Mouse (Mus musculus): ENCODE results near the gene Prr19.

Gene Prr19

DNA sequence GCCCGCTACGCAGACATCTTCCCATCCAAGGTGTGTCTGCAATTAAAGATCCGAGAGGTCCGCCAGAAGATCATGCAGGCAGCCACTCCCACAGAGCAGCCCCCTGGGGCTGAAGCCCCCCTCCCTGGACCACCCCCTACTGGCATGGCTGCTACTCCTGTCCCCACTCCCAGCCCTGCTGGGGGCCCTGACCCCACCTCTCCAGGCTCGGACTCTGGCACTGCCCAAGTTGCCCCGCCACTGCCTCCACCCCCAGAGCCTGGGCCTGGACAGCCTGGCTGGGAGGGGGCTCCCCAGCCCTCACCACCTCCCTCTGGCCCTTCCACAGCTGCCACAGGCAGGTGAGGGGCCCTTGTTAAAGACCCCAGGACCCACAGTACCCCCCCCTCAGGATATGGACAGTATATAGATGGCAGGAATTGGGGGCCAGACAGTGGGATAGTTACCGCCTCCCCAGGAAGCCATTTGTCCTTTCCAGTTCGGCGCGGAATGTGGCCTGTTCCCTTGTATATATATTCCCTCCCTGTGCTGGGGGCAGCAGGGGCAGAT lies 7.9 kb upstream of the Prr19 start:
- no peak for DNase-seq (ENCODE audit: low spot score)

DNA sequence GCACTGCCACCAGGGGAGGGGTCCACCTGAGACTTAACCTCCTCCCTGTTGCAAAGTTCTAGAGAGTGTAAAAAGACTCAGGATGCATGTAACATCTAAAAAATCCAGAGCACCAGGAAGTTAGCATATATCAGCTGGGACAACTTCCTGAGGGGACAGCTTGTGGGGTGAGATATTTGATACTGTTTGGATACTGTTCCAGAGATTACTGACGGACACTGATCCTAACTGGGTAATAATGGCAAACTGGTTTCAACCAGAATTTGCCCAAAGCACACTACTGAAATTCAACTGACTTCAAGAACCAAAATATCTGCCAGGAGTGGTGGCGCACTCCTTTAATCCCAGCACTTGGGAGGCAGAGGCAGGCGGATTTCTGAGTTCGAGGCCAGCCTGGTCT lies 6.7 kb upstream of the Prr19 start:
- DNase-seq (ENCODE audit: low spot score) = no peak

DNA sequence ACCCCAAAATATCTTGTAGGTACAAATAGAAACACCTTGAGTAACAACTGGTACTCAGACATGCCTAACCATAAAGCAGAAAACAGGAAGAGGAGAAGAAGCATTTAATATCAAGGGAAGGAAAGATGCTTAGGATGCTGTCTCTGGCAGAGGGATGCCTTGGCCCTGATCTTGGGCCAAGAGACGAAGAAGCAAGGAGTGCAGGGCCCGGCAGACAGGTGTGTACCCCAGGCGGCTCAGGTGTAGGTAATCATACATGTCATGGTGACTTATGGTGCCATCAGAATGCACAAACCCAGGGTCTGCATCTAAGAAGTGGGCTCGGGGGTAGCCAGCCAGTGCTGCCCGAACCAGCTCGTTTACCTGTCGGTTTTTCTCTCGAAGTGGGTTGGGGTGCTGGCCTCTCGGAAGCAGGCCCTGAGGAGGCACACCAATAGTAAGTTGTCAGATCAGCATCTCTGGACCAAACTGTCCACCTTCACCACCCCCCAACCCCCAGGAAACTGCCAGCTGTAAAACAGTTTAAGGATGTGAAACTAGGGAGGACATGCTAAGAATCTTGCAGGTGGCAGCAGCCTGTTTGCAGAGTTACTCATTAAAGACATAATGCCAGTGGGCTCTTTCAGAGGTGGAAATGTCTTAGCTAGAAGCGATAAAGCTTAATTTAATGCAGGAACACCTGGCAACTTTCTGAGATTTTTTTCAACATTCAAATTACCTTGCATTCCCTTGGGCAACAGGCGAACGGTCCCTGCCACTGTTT lies 6.1 kb upstream of the Prr19 start:
- no peak for DNase-seq (ENCODE audit: low spot score)

DNA sequence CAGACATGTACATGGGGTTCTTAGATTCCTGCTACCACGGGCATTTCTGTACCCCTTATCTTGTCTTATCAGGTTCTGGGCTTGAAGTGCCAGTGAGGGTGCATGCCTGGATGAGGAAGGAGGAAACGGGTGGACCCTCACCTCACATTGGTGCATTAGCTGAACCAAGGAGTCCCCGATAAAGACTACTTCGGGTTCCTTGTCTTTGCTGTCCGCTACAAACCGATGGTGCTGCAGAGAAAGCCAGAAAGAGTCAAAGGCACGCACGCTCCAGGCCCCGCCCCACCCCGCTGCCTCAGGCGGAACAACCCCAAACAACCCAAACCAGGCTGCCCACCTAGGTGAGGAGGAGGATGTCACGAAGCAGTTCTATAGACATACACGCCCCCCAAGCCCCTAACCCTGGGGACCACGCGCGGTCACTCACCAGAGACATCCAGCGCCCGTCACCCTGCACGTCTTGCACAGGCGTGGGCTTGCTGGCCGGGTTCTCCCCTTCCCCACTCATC lies 4.2 kb upstream of the Prr19 start:
- peak; percentile 40 for DNase-seq (ENCODE audit: low spot score)

DNA sequence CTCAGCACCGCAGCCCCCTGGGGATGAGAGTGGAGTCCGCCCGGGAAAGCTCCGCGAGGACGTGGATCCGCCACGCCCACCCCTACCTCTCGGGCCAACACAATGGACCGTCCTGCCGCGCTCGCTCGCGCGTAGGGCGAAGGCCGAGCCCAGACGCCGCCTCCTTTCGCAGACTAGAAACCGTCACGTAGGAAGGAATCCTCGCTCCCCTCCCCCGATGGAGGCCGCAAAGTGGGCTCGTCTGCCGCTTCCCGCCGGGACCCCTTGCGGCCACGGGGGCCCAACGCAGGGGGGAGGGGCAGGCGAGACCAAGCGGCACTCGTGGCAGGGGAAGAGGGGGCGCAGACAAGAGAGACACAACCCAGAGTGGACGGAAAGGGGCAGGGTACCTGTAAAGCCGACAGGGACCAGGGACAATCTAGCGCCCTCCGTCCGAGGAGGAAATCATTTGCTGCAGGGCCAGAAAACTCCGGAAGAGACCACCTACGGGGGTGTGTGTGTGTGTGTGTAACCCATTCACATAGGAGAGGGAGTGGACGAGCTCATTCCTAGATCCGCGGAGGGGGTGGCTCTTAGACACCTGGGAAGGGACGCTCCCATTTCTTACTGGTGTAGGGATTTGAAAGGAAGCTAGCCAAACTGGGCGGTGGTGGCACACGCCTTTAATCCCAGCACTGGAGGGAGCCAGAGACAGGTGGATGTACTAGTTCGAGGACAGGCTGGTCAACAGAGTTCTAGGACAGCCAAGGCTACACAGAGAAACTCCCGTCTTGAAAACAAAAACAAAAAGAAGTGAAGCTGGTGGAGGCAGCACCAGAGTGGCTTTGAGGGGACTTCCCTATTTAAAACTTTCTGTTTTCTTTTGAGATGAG lies 3.5 kb upstream of the Prr19 start, which contains the start of gene Pafah1b3:
Pafah1b3 (minus strand) TSS at position 533 of the 872 bp plus-strand sequence.
- DNase-seq (ENCODE audit: low spot score) = peak; percentile 63

DNA sequence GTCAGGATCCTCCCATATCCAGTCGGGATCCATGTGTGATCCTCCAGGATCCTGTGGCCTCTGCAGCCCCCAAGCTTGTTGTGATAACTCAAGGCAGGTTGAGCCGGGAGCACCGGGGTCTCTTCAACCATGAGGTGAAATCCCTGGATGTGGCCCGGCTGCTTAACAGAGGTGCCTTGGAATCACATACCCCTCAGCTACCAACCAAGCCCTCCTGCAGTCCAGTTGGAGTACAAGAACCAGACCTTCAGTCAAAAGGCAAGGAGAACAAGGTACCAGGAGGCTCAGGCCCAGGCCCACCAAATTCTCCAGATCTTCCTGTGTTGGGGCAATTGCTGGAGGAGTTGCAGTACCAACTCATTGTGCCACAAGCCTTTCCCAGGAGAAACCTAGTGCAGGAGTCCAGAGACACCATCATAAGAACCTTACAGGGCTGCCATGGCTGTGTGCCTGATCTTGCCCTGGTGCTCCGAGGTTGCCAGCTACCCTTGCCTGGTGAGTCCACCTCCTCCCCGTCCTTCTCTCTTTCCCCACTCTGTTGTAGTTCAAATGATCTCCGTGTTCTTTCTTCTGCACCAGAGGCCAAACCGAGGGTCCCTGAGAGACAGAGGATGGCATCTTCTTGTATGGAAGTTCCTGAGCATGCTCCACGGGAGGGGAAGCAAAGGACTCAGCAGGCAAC lies 1.9 kb downstream of the Prr19 start:
- DNase-seq (ENCODE audit: low spot score) = no peak

DNA sequence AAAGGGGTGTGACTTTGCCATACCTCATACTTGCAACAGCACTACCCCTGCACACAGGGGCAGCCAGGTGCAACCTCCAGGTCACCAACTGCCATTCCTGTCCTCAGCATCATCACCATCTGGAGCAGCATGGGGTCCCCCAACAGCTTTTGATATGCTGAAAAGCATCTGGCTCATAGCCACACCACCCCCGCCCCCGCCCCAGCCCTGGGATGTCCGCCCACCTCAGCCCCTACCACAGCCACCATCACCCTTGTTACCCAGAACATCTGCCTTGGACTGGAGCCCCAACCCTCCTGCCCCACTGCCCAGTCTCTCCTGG lies 2.4 kb downstream of the Prr19 start:
- no peak for DNase-seq (ENCODE audit: low spot score)

DNA sequence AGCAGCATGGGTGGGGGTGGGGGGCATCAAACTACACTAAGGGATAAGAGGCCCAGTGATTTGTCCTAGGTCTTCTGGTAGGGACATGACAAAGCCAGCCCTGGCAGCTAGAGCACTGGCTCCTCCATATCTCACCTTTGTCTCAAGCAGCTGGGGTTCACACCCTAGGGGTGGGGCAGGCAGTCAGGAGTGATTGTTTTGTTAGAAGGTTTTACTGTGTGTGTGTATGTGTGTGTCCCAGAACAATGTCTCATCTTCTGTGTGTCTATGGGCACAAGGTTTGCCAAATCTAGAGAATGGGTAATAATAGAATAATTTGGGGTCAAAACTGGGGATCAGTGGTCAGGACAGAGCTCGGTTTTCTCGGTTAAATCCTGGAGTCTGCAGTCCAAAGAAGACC lies 4.3 kb downstream of the Prr19 start:
- DNase-seq (ENCODE audit: low spot score) = no peak

DNA sequence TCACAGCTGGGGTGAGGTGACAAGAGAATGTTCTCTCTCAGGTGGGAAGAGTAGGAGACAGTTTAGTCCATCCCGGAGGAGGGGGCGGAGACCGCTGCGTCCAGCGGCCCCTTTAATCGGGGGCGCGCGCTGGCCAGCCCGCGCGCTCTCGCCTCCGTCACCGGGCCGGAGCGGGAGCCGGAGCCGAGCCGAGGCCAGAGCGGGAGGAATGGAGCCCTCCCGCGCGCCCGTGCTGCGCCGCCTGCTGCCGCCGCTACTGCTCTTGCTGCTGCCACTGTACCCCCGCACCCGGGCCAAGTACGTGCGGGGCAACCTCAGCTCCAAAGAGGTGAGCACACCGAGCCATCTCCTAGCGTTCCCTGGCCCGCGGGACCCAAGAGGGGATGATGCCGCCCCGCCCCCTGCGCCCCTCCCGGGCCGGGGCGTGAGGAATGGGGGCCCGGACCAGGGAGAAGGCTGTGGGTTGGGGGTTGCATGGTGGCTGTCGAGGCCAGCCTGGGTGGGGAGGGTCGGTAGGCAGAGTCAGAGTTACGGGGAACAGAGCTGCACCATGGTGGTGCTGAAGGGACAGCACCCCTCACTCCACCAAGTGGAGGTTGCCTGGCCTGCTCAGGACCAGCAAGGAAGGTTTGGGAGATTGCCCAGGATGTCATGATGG lies 4.9 kb downstream of the Prr19 start, which contains the start of gene Tmem145:
Tmem145 (plus strand) TSS at position 151 of the 658 bp plus-strand sequence.
- no peak for DNase-seq (ENCODE audit: low spot score)

DNA sequence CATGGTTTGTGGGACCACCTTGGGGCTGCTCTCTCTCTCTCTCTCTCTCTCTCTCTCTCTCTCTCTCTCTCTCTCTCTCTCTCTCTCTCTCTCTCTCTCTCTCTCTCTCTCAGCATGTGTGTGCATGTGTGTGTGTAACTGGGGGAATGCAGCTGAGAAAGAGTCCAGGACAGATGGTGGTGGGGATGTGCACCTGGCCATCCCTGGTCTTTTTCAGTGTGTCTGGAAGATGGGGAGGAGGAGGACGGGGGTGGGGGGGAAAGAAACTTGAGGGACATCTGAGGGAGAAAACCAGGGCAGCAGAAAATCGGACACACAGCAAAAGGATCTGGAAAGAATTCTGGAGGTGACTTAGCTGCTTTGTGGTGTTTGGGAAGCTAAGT lies 5.4 kb downstream of the Prr19 start:
- DNase-seq (ENCODE audit: low spot score) = no peak

DNA sequence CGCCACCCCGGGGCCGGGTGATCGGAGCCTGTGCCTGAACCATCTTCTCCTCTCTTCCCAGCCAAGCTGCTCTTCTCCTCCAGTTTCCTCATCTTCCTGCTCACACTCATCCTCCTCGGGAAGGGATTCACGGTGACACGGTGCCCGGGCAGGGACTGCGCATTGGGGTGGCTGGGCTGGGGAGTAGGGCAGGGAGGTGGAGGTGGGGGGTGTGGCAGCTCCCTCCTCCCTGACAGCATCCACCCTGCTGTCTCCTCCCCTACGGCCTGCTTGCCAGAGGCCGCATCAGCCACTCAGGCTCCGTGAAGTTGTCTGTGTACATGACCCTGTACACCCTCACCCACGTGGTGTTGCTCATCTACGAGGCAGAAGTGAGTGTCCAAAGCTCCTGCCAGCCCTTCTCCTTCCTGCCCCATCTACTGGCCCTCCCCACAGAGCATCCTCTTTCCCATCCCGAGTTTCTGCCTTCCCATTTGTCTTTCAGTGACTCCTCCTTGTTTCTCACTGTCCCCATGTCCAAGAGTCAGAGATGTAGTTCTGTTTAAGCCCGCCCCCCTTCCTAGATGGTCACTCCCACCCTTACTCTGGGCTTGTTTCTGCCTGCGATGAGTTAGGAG lies 7.6 kb downstream of the Prr19 start:
- no peak for DNase-seq (ENCODE audit: low spot score)

DNA sequence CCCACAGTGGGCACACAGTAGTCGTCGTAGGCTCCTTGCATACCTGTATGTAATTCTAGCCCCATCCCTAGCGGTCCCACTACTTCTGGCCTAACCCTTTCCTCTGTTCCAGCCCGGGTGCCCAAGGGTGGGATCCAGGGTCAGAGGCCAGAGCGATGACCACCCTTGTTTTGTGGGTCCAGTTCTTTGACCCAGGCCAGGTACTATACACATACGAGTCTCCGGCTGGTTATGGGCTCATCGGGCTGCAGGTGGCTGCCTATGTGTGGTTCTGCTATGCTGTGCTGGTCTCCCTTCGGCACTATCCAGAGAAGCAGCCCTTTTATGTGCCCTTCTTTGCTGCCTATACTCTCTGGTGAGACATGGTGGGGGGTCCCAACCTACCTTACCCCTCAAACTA lies 8.2 kb downstream of the Prr19 start:
- no peak for DNase-seq (ENCODE audit: low spot score)

DNA sequence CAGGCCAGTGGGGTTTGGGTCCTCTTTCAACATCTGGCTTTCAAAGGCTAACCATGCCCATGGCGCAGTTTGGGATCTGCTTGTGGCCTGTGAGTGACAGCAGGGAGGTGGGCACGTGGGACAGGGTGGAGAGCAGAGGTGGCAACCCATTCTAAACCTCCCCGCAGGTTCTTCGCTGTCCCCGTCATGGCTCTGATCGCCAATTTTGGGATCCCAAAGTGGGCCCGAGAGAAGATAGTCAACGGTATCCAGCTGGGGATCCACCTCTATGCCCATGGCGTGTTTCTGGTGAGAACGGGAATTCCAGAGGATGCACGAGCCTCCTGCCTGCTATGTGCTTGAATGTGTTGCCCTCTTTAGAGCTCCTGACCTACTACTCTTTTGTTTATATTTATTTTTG lies 10.0 kb downstream of the Prr19 start:
- no peak for DNase-seq (ENCODE audit: low spot score)

DNA sequence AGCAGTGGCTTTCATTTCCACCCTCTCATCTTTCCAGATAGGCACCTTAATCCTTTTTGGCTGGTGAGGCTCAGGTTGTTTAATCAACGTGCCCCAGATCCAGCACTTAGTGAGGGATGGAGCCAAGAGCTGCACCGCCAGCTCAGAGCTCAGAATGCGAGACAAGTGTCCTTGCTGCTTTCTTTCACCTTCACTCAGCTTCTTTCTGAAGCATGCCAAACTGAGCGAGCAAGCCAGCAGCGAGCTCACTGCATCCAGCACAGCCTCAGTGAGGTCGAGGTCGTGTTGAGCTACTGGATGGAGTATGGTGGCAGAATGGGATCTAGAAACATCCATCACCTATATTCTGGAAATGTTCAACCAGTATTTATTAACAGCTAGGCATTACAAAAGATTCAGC lies 12.1 kb downstream of the Prr19 start:
- no peak for DNase-seq (ENCODE audit: low spot score)

DNA sequence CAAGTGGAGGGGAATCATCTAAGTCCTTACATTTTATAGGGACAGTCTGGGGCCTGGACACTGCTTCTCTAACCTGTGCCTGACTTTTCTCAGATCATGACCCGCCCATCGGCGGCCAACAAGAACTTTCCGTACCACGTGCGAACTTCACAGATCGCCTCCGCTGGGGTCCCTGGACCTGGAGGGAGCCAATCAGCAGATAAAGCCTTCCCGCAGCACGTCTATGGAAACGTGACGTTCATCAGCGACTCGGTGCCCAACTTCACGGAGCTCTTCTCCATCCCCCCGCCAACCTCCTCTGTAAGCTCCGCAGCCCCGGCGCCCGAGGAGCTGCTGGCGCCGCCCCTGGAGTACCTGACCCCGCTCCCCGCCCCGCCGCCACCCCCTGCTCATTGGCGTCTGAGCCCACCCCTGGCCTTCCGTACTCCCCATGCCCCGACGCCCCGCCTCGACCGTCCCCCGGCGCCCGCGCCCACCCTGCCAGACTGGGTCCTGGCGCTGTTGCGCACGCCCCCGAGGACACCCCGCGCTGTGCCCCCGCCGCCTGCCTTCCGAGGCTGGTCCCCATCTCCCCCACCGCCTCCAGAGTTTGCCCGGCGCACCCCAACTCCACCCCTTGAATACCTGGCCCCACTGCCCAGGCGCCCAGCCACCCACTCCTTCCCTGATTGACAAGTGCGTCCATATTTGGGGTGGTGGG lies 13.5 kb downstream of the Prr19 start:
- DNase-seq (ENCODE audit: low spot score) = no peak

DNA sequence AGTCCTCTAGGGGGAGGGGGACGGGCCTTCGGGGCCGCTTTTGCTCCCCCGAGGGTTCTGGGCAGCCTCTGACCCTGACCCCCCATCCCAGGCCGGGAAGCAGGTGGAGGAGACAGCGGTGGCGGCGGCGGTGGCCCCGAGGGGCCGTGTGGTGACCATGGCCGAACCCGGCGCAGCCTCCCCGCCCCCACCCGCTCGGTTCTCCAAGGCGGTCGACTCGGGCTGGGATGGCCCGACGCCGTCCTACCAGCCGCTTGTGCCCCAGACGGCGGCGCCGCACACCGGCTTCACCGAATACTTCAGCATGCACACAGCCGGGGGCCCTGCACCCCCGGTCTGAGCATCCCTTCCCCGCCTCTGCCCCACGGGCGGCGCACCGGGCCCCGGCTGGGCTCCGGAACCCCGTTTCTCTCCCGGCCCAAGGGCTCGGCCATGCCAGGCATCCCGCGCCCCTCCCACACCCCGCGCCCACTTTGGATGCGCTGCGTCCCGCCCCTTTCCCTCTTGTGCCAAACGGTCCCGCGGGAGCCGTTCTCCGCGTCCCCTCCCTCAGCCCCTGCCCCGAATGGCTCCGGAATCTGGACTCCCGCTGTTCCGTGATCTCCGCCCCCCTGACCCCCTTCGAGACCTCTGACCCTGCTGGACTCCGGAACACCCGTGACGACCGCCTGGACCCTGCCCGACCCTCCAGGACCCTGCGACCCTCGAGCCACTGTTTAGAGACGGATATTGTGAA lies 14.3 kb downstream of the Prr19 start:
- DNase-seq (ENCODE audit: low spot score) = no peak

DNA sequence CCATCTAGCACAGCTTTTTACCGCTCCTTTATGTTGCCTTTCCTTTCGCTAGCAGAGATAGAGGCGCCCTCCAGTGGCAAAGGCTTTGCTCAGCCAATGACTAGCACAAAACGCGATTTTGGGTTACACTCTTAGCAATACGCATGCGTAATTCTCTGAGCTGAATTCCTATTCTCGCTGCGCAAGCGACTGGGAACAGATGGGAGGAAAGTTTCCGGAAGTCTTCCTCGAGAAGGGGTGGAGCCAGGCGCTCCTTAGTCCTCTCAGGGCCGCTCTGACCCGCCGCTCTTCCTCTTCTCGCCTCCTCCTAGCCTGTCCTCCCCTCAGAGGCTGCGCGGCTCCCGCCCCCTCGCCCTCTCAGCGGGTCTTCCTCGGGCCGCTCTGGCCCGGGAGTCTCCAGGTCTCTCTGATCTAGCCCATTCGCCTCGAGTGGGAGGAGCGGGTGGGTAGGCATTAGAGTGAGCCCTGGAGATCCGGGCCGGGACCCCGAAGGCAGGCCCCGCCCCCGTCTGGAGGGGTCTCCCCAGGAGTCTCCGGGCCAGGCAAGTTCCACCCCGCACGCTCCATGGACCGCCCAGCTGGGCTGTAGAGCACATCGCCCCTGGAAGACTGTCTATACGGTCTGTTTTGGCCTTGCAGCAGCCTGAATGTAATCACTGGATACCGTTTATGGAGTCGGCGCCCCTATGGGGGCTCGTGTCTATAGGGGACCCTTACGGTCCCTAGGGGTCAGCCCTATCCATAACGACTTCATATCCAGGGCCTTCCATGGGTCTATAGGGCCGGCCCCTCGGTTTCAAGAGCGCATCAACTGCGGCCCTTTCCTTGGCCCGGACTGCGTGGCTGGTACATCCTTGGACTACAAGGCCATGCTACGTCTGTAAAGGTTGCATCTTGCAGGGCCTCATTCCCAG lies 15.6 kb downstream of the Prr19 start, which contains the start of gene Megf8:
Megf8 (plus strand) TSS at position 633 of the 914 bp plus-strand sequence.
- DNase-seq (ENCODE audit: low spot score) = peak; percentile 91

DNA sequence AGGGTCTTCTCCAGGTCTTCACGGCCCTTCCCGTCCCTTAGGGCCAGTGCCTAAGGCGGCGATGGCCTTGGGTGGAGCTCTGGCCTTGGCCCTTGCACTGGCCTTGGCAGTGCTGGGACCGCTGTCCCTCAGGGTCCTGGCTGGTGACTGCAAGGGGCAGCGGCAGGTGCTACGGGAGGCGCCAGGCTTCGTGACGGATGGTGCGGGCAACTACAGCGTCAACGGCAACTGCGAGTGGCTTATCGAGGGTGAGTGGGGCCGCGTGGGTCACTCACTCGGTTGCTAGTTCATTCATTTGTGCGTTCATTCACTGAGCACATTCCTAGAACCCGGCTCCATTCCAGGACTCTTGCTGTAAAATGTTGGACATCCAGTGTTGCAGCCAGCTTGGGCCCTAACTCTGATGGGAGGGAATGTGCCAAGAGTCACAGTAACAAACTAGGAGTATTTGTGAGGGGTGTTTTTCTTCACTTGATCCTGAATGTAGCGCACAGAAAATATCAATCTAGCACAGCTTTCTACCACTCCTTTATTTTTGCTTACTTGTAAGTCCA lies 16.3 kb downstream of the Prr19 start:
- DNase-seq (ENCODE audit: low spot score) = no peak
